Mouse (Mus musculus): ENCODE results near the gene Slc5a1.
A peak's percentile ranks its signal among the peaks of the same experiment; 100 is the strongest.

Slc5a1 gene

GRCm38 (mm10) chr5:33147691-33148090, 43.7 kb downstream of the Slc5a1 start:
- no peak for DNase-seq (ENCODE audit: low read depth in 2 of 2, low spot score in 2 of 2)

DNA sequence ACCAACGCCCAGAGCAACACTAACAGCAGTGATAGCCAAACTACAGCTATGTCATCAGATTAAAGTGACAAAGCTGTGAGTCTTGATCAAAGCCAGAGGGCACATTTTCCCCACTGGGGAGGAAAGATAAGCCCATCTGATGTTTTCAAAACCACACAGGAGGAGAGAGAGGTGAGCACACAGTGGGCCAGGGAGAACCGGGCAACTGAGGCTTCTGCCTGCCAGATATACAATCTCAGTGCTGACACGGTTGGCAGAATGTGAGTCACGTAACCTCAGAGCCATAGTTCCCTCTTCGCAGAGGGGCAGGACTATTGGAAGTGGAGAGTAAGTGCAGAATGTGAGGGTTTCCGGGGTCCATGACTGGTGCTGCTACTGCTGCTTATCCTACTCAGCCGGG, 89.5 kb downstream of the Slc5a1 start:
- DNase-seq (ENCODE audit: low read depth in 2 of 2, low spot score in 2 of 2) = no peak

DNA sequence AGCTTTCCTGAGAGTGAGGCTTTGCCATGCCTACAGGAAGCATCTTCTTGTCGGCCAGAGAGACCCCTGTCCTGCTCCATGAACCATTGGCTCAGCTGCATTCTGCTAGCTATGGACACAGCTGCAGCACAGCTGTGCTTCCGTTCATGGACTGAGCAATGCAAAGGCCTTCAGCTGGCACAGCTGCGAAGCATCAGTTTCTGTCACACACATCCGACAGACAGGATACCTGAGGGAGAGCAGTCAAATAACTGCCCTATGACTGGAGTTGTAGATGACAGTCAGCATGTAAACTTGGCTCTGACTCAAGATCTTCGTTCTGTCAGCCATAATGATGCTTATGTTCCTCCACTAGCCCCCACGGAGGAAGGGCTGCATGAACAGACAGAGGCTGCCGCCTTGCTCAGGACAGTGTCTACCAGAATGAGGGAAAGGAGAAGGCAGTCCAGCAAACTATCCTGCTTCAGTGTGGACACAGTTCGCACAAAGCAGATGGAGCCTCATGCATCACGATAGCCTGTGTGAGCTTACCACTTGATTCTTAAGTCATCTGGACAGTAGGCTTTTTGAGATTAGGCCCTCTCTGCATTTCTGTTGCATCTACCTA, 91.3 kb downstream of the Slc5a1 start:
- DNase-seq (ENCODE audit: low read depth in 2 of 2, low spot score in 2 of 2) = no peak

GRCm38 (mm10) chr5:33200071-33200470, 96.1 kb downstream of the Slc5a1 start:
- no peak for DNase-seq (ENCODE audit: low read depth in 2 of 2, low spot score in 2 of 2)

DNA sequence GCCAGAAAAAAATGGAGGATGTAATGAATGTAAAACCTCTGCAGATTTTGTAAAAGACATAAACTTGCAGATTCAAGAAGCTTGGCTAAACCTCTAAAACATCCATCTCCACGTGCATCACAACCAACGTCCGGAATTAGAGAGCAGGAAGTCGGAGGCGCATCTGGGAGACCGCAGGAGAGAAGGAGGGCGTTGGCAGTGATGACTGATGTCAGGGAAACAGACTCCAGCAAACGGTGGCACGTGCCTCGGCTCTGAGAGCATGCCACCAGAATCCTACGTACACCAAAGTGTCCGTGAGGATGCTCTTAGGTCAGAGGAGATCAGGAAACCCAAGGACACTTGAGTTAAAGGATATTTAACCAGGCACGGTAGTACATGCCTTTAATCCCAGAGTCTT, 97.7 kb downstream of the Slc5a1 start:
- no peak for DNase-seq (ENCODE audit: low read depth in 2 of 2, low spot score in 2 of 2)

- DNase-seq (ENCODE audit: low read depth in 2 of 2, low spot score in 2 of 2) = no peak
Observed at GRCm38 (mm10) chr5:33202516-33203170, 98.6 kb downstream of the Slc5a1 start.

- DNase-seq (ENCODE audit: low read depth in 2 of 2, low spot score in 2 of 2) = no peak
Observed at GRCm38 (mm10) chr5:33203171-33203565, 99.1 kb downstream of the Slc5a1 start.

- DNase-seq (ENCODE audit: low read depth in 2 of 2, low spot score in 2 of 2) = peak; percentile 44 to 69
Observed at GRCm38 (mm10) chr5:33203691-33204242, 99.7 kb downstream of the Slc5a1 start.

GRCm38 (mm10) chr5:33204284-33204683, 100.3 kb downstream of the Slc5a1 start:
- DNase-seq (ENCODE audit: low read depth in 2 of 2, low spot score in 2 of 2) = no peak

DNA sequence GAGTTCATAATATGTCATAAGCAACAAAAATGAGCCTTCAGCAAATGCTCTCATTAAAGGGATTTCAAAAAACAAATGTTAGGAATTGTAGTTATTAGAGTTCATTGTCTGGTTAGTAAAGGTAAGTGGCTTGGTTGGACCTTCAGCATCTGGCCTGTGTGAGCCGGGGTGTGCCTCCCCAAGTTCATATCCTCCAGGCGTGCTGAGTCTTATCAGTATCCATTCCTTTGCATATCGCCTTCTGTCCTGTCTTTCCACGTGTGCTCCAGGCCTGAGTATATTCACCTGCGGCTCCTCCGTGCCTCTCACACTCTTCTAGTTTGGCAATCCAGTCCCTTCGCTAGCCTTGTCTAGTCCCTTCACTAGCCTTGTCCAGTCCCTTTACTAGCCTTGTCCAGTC, 102.3 kb downstream of the Slc5a1 start:
- no peak for DNase-seq (ENCODE audit: low read depth in 2 of 2, low spot score in 2 of 2)

- no peak for DNase-seq (ENCODE audit: low read depth in 2 of 2, low spot score in 2 of 2)
Observed at GRCm38 (mm10) chr5:33207136-33207535, 103.1 kb downstream of the Slc5a1 start.

DNA sequence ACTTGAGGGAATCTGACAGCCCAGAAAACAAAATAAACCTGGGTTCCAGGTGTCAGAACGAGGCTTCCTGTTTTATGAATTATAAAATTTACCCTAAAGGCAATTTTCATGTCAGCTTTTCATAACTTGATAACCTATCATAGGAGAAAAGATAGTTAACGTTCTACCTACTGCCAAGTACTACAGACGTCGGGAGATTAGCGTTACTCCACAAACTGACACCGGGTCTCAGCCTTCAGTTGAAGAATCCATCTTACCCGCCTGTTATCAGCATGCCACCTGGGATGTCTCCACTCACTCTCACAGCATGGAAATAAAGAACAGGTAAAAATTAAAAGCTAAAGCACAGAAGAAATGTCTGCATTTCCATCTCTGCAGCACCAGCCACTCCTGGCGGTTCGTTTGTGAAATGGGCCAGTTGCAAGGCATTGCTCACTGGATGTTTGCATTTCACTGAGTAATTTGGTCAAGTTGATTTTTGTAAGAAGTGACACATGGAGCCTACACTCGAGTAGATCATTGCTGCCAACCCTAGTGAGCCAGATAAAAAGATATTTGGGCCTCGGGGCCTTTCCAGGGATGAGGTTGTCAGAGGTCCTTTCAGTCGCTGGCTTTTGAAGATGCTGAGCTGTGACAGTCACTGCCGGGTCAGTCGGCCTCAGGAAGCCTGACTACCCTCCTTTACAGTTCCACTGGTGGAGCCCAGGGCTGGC, 104.7 kb downstream of the Slc5a1 start:
- no peak for DNase-seq (ENCODE audit: low read depth in 2 of 2, low spot score in 2 of 2)

- no peak for DNase-seq (ENCODE audit: low read depth in 2 of 2, low spot score in 2 of 2)
Observed at GRCm38 (mm10) chr5:33210515-33210914, 106.5 kb downstream of the Slc5a1 start.

- no peak for DNase-seq (ENCODE audit: low read depth in 2 of 2, low spot score in 2 of 2)
Observed at GRCm38 (mm10) chr5:33211254-33211653, 107.2 kb downstream of the Slc5a1 start.

Measured in CD8-positive naive resting alpha-beta T cell, adult 2 months (primary cell).